Mouse (Mus musculus): Measurements from ENCODE around the gene Spin1.
"Not testable (repeated sequence)": the region's sequence is repeated elsewhere in the genome, so short reads cannot be mapped to it uniquely, and the experiment has no call there.

The Spin1 gene

GRCm38 (mm10) chr13:51100233-51101015 is at the start of gene Spin1:
Spin1 (plus strand) TSS chr13:51100880.
- DNase-seq (ENCODE audit: low spot score in 2 of 2) = peak; percentile 82 to 84

GRCm38 (mm10) chr13:51051016-51051415 is 49.7 kb upstream of the Spin1 start:
- DNase-seq (ENCODE audit: low spot score in 2 of 2) = peak in 1 of 2 experiments; percentile 50

GRCm38 (mm10) chr13:51052408-51052807 is 48.3 kb upstream of the Spin1 start:
- DNase-seq (ENCODE audit: low spot score in 2 of 2) = peak in 1 of 2 experiments; percentile 10

- DNase-seq (ENCODE audit: low spot score in 2 of 2) = no peak
Observed at GRCm38 (mm10) chr13:51063024-51063423, 37.7 kb upstream of the Spin1 start.

GRCm38 (mm10) chr13:51063721-51064120 is 37.0 kb upstream of the Spin1 start:
- DNase-seq (ENCODE audit: low spot score in 2 of 2) = no peak

GRCm38 (mm10) chr13:51064429-51064828 is 36.3 kb upstream of the Spin1 start:
- DNase-seq (ENCODE audit: low spot score in 2 of 2) = no peak

- no peak for DNase-seq (ENCODE audit: low spot score in 2 of 2)
Observed at GRCm38 (mm10) chr13:51071063-51071680, 29.5 kb upstream of the Spin1 start.

- DNase-seq (ENCODE audit: low spot score in 2 of 2) = no peak
Observed at GRCm38 (mm10) chr13:51071763-51072276, 28.9 kb upstream of the Spin1 start.

GRCm38 (mm10) chr13:51072917-51073843 is 27.5 kb upstream of the Spin1 start:
- DNase-seq (ENCODE audit: low spot score in 2 of 2) = no peak

GRCm38 (mm10) chr13:51074081-51074680 is 26.5 kb upstream of the Spin1 start:
- no peak for DNase-seq (ENCODE audit: low spot score in 2 of 2)

- DNase-seq (ENCODE audit: low spot score in 2 of 2) = not testable (repeated sequence)
Observed at GRCm38 (mm10) chr13:51076191-51076590, 24.5 kb upstream of the Spin1 start.

GRCm38 (mm10) chr13:51078586-51078985 is 22.1 kb upstream of the Spin1 start:
- DNase-seq (ENCODE audit: low spot score in 2 of 2) = not testable (repeated sequence)

GRCm38 (mm10) chr13:51080801-51081200 is 19.9 kb upstream of the Spin1 start:
- DNase-seq (ENCODE audit: low spot score in 2 of 2) = no peak

GRCm38 (mm10) chr13:51084241-51084640 is 16.4 kb upstream of the Spin1 start:
- DNase-seq (ENCODE audit: low spot score in 2 of 2) = no peak

- DNase-seq (ENCODE audit: low spot score in 2 of 2) = no peak
Observed at GRCm38 (mm10) chr13:51085941-51086340, 14.7 kb upstream of the Spin1 start.

GRCm38 (mm10) chr13:51087253-51087652 is 13.4 kb upstream of the Spin1 start:
- no peak for DNase-seq (ENCODE audit: low spot score in 2 of 2)

GRCm38 (mm10) chr13:51088207-51088606 is 12.5 kb upstream of the Spin1 start:
- no peak for DNase-seq (ENCODE audit: low spot score in 2 of 2)

GRCm38 (mm10) chr13:51089058-51089457 is 11.6 kb upstream of the Spin1 start:
- DNase-seq (ENCODE audit: low spot score in 2 of 2) = no peak

- peak in 1 of 2 experiments; percentile 23 for DNase-seq (ENCODE audit: low spot score in 2 of 2)
Observed at GRCm38 (mm10) chr13:51090105-51090661, 10.5 kb upstream of the Spin1 start.

GRCm38 (mm10) chr13:51093430-51093829 is 7.2 kb upstream of the Spin1 start:
- no peak for DNase-seq (ENCODE audit: low spot score in 2 of 2)

All from urinary bladder, postnatal 4 days (tissue).